Mouse (Mus musculus) embryonic fibroblast, embryonic 13.5 days (primary cell): ENCODE data around the gene Fbxw10.

Experiments used
- CTCF ChIP-seq: IDR thresholded peaks from 2 replicates; pipeline ENCODE4 v1.5.1; 2011; ENCODE audit warnings: mild to moderate bottlenecking, control low read depth, low read length, moderate library complexity, borderline replicate concordance; ENCODE audit not compliant: insufficient read depth
- POLR2A ChIP-seq: IDR thresholded peaks from 2 replicates; pipeline ENCODE4 v1.6.1; 2011; ENCODE audit warnings: low read depth, mild to moderate bottlenecking, control low read depth, low read length, moderate library complexity

GRCm38 (mm10) chr11:62873479-62873878, 26.6 kb downstream of the Fbxw10 start:
- TF ChIP-seq POLR2A (no peak), CTCF (no peak)
